Mouse (Mus musculus): ENCODE measurements around the gene Ppp2r5c.

GRCm38 (mm10) chr12:110476561-110476960, 29.6 kb downstream of the Ppp2r5c start:
- TF ChIP-seq CTCF (IDR thresholded peaks at IDR 0.05; ENCODE audit: control insufficient read depth, insufficient read depth, low read length) (no peak), POLR2A (IDR thresholded peaks at IDR 0.05; ENCODE audit: borderline replicate concordance, control insufficient read depth, low read depth, low read length) (no peak)

Measured in bone marrow, adult 2 months (tissue).